In the genomic region with DNA sequence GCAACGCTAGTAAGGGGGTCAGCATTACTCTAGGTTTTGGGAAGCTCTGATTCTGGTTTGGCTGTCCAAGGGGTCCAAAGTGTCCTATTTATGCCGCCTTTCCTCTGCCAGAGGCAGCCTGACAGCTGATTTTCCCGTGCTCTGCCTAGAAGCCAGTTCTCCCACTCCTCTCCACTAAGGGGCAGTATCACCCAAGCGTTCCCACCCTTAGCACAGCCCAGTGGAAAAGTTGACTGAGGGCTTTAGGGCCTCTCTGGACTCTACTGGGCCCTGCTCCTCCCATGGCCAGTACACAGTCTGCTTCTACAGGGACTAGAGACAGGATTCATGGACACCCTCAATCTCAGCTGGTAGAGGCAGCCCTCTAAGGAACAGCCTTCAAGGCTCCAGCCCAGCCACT, we compare ENCODE assay signal across 8 mouse cellular contexts. TPM values are rescaled to one million over a fixed set of nuclear protein-coding genes. Genes with fewer than 3 reads are reported as not detected.
A peak's percentile ranks its signal among the peaks of the same experiment; 100 is the strongest.
DNase-seq lines count a peak whose midpoint lies in the region; ATAC-seq lines count a peak whose summit lies in the region.

No protein-coding gene starts in this region.

- H3K4me1 ChIP-seq in forebrain, embryonic 15.5 days, result peaks cover 35% of the 10 kb centered on the region
- peaks cover 35% of the 10 kb centered on the region for H3K4me1 ChIP-seq in lung, embryonic 15.5 days

- WGBS in forebrain, embryonic 15.5 days, result 6% methylated on average over 4 of the region's 4 CpGs
- 12% methylated on average over 4 of the region's 4 CpGs for WGBS in lung, embryonic 15.5 days

- H3K4me3 ChIP-seq in forebrain, embryonic 15.5 days, result no peak overlapping the region
- H3K4me3 ChIP-seq in lung, embryonic 15.5 days, result no peak overlapping the region

- no peak overlapping the region for H3K27ac ChIP-seq in forebrain, embryonic 15.5 days (replicated peaks)
- no peak overlapping the region for H3K27ac ChIP-seq in lung, embryonic 15.5 days

- no peak overlapping the region for H3K9ac ChIP-seq in forebrain, embryonic 15.5 days (replicated peaks)
- no peak overlapping the region for H3K9ac ChIP-seq in lung, embryonic 15.5 days

- intact Hi-C loops in heart, postnatal 25 days (cut with DNase I), result loop anchor here (1.0 kb wide), 1 partner anchor 108 kb away; no protein-coding TSS in a partner anchor

- peak; percentile 34 for DNase-seq in MN1 (ENCODE audit: low spot score)
- peak; percentile 62 for DNase-seq in cerebellum, adult 11-12 months
- DNase-seq in heart, postnatal 25 days (ENCODE audit: low spot score), result peak; percentile 40
- peak; percentile 74 to 84 for DNase-seq in kidney, postnatal 36 days
- DNase-seq in ovary, postnatal 14 days (ENCODE audit: low spot score), result peak; percentile 66
- DNase-seq in thymus, postnatal 4 days, result peak; percentile 80

- no peaks in the 10 kb centered on the region for H3K36me3 ChIP-seq in forebrain, embryonic 15.5 days
- no peaks in the 10 kb centered on the region for H3K36me3 ChIP-seq in lung, embryonic 15.5 days

- no peaks in the 10 kb centered on the region for H3K9me3 ChIP-seq in forebrain, embryonic 15.5 days
- H3K9me3 ChIP-seq in lung, embryonic 15.5 days, result no peaks in the 10 kb centered on the region

- ATAC-seq in forebrain, embryonic 15.5 days (replicated peaks), result peak; percentile 51
- peak; percentile 62; the same call in 1 of the 2 replicates for ATAC-seq in lung, embryonic 15.5 days (ENCODE audit: borderline replicate concordance, extremely low read depth, low FRiP score, low TSS enrichment)

- no peaks in the 10 kb centered on the region for H3K27me3 ChIP-seq in forebrain, embryonic 15.5 days
- H3K27me3 ChIP-seq in lung, embryonic 15.5 days, result no peaks in the 10 kb centered on the region

- no peak overlapping the region for H3K4me2 ChIP-seq in forebrain, embryonic 15.5 days (replicated peaks)
- H3K4me2 ChIP-seq in lung, embryonic 15.5 days, result no peak overlapping the region

RNA-seq across cellular contexts. Expression of a gene that starts 14.0 kb away (rescaled TPM):
- not detected in 2 replicates for polyA plus RNA-seq in forebrain, embryonic 15.5 days (2015; fragmentation: Nextera tagmentation; extraction: Ambion mirVana)
- not detected for total RNA-seq in heart, postnatal 25 days (2021)
- not detected in 2 replicates for polyA plus RNA-seq in lung, embryonic 15.5 days (2015; fragmentation: Nextera tagmentation; extraction: Ambion mirVana)

RNA-seq across cellular contexts. Expression of a gene that starts 51.2 kb away (rescaled TPM):
- polyA plus RNA-seq in forebrain, embryonic 15.5 days (2015; fragmentation: Nextera tagmentation; extraction: Ambion mirVana), result 44.1 and 44.8 TPM in 2 replicates
- total RNA-seq in heart, postnatal 25 days (2021), result 1 to 10 TPM; 4.4 TPM
- polyA plus RNA-seq in lung, embryonic 15.5 days (2015; fragmentation: Nextera tagmentation; extraction: Ambion mirVana), result 10.2 and 11.3 TPM in 2 replicates
